Mouse (Mus musculus) midbrain, embryonic 11.5 days (tissue): Measurements from ENCODE around the gene Abca6. TPM values are rescaled to one million over a fixed set of nuclear protein-coding genes. Genes with fewer than 3 reads are reported as not detected.

Experiments
- ATAC-seq: fragments of 200-750 bp; cut with Nextera tagmentation; 2 replicates; pipeline ENCODE4 v1.8.0; 2017; ENCODE audit warnings: moderate TSS enrichment, moderate library complexity; ENCODE audit not compliant: low FRiP score
- DNase-seq: peaks from one replicate; pipeline ENCODE4 v3.0.0; 2015; ENCODE audit warnings: low spot score; ENCODE audit errors: missing footprints
- H3K27ac ChIP-seq: fragments of 300-500 bp; sonication (generic); 2 replicates; pipeline ENCODE4 v1.5.1; 2014; ENCODE audit warnings: low read depth, low read length
- H3K27me3 ChIP-seq: fragments of 300-500 bp; sonication (generic); 2 replicates; pipeline ENCODE4 v1.6.1; 2014; ENCODE audit warnings: mild to moderate bottlenecking, low read length, moderate library complexity, mixed read lengths; ENCODE audit not compliant: control insufficient read depth, insufficient read depth
- H3K36me3 ChIP-seq: fragments of 300-500 bp; sonication (generic); 2 replicates; pipeline ENCODE4 v1.6.1; 2014; ENCODE audit warnings: mild to moderate bottlenecking, low read length, moderate library complexity, mixed read lengths; ENCODE audit not compliant: control insufficient read depth, insufficient read depth
- H3K4me1 ChIP-seq: fragments of 300-500 bp; sonication (generic); 2 replicates; pipeline ENCODE4 v1.6.1; 2014; ENCODE audit warnings: low read length; ENCODE audit not compliant: control insufficient read depth, insufficient read depth
- H3K4me2 ChIP-seq: fragments of 300-500 bp; sonication (generic); 2 replicates; pipeline ENCODE4 v1.6.1; 2014; ENCODE audit warnings: mild to moderate bottlenecking, moderate library complexity
- H3K4me3 ChIP-seq: fragments of 300-500 bp; sonication (generic); 2 replicates; pipeline ENCODE4 v1.5.1; 2014; ENCODE audit warnings: low read depth, low read length
- H3K9ac ChIP-seq: fragments of 300-500 bp; sonication (generic); 2 replicates; pipeline ENCODE4 v1.6.1; 2014; ENCODE audit warnings: low read length
- H3K9me3 ChIP-seq: fragments of 300-500 bp; sonication (generic); 2 replicates; pipeline ENCODE4 v1.6.1; 2016; ENCODE audit warnings: low read length; ENCODE audit not compliant: control insufficient read depth
- WGBS: fragments of 180-500 bp; shearing (Covaris S2); extraction: QIAGEN DNeasy Blood & Tissue Kit; methylation state at CpG from one replicate; pipeline ENCODE4 v1.1.7; 2014; 5-methylcytosine and 5-hydroxymethylcytosine counted together
- polyA plus RNA-seq: library from polyadenylated mRNA; unstranded; fragments of >200 nt; fragmentation: Nextera tagmentation; extraction: Ambion mirVana; gene quantifications from 2 replicates; pipeline ENCODE4 v1.2.1, GENCODE M21; 2014

The Abca6 gene
- polyA plus RNA-seq, 1 experiment from 2014 or later, result 0.04 TPM

DNA sequence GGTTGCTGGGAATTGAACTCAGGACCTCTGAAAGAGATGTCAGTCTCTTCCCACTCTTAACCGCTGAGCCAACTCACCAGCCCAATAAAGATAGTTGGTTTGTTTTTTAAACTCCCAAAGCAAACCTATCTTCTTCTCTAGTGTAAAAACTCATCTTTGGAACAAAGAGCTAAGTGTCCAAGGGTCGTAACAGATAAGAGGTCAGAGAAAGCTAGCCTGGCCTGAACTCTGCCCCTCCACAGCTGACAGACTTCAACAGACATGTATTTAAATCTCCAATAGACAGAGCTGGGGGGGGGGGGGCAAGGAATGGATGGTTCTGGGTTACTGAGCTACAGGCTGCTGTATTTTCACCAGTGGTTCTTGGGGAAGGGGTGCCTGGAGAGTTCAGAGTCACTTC lies 14.1 kb downstream of the Abca6 start:
- Histone ChIP-seq H3K27me3 (no peaks in the 10 kb centered on the region), H3K9me3 (no peaks in the 10 kb centered on the region), H3K4me2 (no peak overlapping the region), H3K4me3 (no peak overlapping the region), H3K4me1 (no peaks in the 10 kb centered on the region), H3K9ac (no peak overlapping the region), H3K27ac (no peak overlapping the region), H3K36me3 (no peaks in the 10 kb centered on the region)
- 86% methylated on average over 2 of the region's 2 CpGs for WGBS
- ATAC-seq (no peak), DNase-seq (no peak)

DNA sequence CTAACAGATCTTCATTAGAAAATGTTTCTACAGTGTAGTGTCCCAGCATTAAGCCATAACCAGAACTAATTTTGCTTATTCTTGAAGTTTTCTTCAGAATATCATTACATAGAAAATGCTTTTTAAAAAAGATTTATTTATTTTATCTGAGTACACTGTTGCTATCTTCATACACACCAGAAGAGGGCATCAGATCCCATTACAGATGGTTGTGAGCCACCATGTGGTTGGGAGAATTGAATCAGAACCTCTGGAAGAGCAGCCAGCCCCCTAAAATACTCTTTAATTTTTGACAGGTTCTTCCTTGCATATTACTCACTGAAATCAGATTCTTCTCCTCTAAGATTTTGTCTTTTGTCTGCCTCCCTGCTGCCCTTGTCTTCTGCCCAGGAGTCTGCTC lies 18.6 kb downstream of the Abca6 start:
- Histone ChIP-seq H3K9me3 (no peaks in the 10 kb centered on the region), H3K9ac (no peak overlapping the region), H3K4me1 (no peaks in the 10 kb centered on the region), H3K27me3 (no peaks in the 10 kb centered on the region), H3K4me2 (no peak overlapping the region), H3K36me3 (no peaks in the 10 kb centered on the region), H3K27ac (no peak overlapping the region), H3K4me3 (no peak overlapping the region)
- ATAC-seq (no peak), DNase-seq (no peak)

- Histone ChIP-seq H3K9ac (no peak overlapping the region), H3K4me3 (no peak overlapping the region)
Observed at GRCm38 (mm10) chr11:110217118-110217517, 34.5 kb downstream of the Abca6 start.

DNA sequence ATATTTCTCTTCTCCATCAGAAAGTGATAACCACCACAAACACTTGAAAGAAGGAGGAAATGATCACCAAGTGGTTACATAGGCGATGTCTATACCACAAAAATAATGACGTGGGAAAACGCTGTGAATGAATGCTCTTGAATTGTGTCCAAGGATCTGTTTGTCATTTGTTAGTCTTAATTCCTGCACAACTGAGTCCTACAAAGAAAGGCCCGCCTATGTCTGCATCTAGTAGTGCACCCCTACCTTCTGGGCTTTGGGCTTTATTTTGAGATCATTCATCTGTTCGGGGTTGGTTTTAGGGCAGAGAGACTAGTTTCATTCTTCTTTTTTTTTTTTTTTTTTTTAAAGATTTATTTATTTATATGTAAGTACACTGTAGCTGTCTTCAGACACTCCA lies 47.6 kb downstream of the Abca6 start:
- H3K27ac ChIP-seq, result no peak overlapping the region
- WGBS, result 90% methylated on average over 5 of the region's 5 CpGs
- DNase-seq (no peak), ATAC-seq (no peak)
- H3K9me3 ChIP-seq, result no peaks in the 10 kb centered on the region
- no peak overlapping the region for H3K4me3 ChIP-seq
- H3K4me2 ChIP-seq, result no peak overlapping the region
- H3K27me3 ChIP-seq, result no peaks in the 10 kb centered on the region
- no peak overlapping the region for H3K9ac ChIP-seq
- H3K36me3 ChIP-seq, result no peaks in the 10 kb centered on the region
- no peaks in the 10 kb centered on the region for H3K4me1 ChIP-seq

More at GRCm38 (mm10) chr11:110217118-110217517, 34.5 kb downstream of the Abca6 start:
- H3K4me2 ChIP-seq, result no peak overlapping the region
- no peak overlapping the region for H3K27ac ChIP-seq
- ATAC-seq (no peak), DNase-seq (no peak)
- no peaks in the 10 kb centered on the region for H3K9me3 ChIP-seq
- no peaks in the 10 kb centered on the region for H3K27me3 ChIP-seq
- H3K36me3 ChIP-seq, result no peaks in the 10 kb centered on the region
- H3K4me1 ChIP-seq, result no peaks in the 10 kb centered on the region

GRCm38 (mm10) chr11:110198882-110199281 lies 52.7 kb downstream of the Abca6 start:
- H3K4me2 ChIP-seq, result no peak overlapping the region
- H3K27ac ChIP-seq, result no peak overlapping the region
- H3K27me3 ChIP-seq, result no peaks in the 10 kb centered on the region
- no peaks in the 10 kb centered on the region for H3K4me1 ChIP-seq
- 85% methylated on average over 3 of the region's 3 CpGs for WGBS
- H3K4me3 ChIP-seq, result no peak overlapping the region
- ATAC-seq (no peak), DNase-seq (no peak)
- no peak overlapping the region for H3K9ac ChIP-seq
- H3K9me3 ChIP-seq, result no peaks in the 10 kb centered on the region
- H3K36me3 ChIP-seq, result no peaks in the 10 kb centered on the region

DNA sequence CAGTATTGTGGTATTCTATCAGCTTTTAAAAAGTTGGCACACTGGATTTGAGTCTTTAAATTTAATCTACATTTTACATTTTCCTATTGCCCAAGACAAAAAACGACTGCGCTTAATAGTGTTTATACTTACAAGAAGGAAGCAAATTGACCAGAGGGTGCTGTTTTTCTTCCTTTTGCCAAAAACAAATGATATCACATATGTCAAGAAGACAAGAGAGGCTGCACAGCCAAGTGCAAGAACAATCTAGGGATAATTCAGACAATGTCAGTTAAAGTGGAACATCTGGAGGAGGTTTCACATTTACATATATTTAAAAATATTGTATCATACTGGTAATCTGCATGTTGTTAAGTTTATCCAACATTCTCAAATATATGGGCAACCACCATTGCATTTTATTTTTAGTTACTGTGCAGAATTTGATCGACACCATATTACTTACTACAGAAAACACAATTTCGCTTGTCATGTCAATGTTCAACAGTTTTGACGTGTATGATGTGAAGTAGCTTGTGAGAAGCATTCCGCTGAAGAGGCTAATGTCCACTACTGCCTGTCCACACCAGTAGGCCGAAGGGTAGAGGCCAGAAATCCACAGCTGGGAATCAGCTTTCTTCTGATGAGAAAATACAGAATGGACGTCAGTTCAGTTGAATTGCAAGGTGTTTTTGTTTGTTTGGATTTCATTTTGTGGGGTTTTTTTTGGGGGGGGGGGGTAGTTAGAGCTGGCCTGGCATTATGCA lies 54.8 kb downstream of the Abca6 start:
- Histone ChIP-seq H3K4me1 (no peaks in the 10 kb centered on the region), H3K36me3 (no peaks in the 10 kb centered on the region), H3K9me3 (no peaks in the 10 kb centered on the region), H3K4me3 (no peak overlapping the region), H3K27me3 (no peaks in the 10 kb centered on the region), H3K27ac (no peak overlapping the region), H3K4me2 (no peak overlapping the region), H3K9ac (no peak overlapping the region)
- DNase-seq, result no peak
- 86% methylated on average over 8 of the region's 8 CpGs for WGBS
- no peak for ATAC-seq

DNA sequence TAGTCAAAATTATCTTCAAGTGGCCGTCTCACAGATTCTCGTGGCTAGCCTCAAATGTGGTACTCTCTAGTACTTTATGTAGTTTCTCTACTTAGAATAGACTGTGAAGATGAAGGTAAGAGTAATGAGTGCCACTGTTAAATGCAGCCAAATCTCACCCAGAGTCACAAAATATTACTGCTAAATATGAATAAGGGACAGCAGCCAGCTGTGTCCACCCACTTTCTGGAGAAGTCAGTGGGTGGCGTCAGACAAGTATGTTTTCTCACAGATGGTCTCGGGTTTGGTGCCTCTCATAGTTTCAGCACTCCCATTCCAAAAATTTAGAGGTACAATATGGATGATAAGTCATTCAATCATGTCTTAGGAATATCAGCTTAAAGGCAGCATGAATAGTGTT lies 56.3 kb downstream of the Abca6 start:
- DNase-seq, result no peak
- Histone ChIP-seq H3K27ac (no peak overlapping the region), H3K36me3 (no peaks in the 10 kb centered on the region), H3K4me1 (no peaks in the 10 kb centered on the region), H3K4me3 (no peak overlapping the region), H3K27me3 (no peaks in the 10 kb centered on the region), H3K4me2 (no peak overlapping the region), H3K9ac (no peak overlapping the region), H3K9me3 (no peaks in the 10 kb centered on the region)
- WGBS, result 90% methylated on average over 4 of the region's 4 CpGs
- no peak for ATAC-seq

DNA sequence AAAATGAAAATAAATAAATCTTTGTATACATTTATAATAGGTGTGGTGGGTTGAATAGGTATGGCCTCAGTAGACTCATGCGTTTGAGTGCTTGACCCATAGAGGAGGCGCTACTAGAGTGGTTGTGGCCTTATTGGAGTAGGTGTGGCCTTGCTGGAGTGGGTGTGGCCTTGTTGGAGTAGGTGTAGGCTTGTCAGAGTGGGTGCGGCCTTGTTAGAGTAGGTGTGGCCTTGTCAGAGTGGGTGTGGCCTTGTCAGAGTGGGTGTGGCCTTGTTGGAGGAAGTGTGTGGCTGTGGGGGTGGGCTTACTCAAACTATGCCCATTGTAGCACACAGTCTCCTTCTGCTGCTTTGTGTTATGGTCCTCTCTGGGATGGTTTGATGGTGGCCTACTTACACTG lies 80.4 kb downstream of the Abca6 start:
- no peaks in the 10 kb centered on the region for H3K27me3 ChIP-seq
- no peaks in the 10 kb centered on the region for H3K36me3 ChIP-seq
- WGBS, result 95% methylated on average over 3 of the region's 3 CpGs
- DNase-seq, result no peak
- H3K9me3 ChIP-seq, result no peaks in the 10 kb centered on the region
- no peak overlapping the region for H3K4me2 ChIP-seq
- H3K9ac ChIP-seq, result no peak overlapping the region
- no peaks in the 10 kb centered on the region for H3K4me1 ChIP-seq
- H3K27ac ChIP-seq, result no peak overlapping the region
- H3K4me3 ChIP-seq, result no peak overlapping the region
- ATAC-seq, result peak; percentile 27; the same call in 1 of the 2 replicates

DNA sequence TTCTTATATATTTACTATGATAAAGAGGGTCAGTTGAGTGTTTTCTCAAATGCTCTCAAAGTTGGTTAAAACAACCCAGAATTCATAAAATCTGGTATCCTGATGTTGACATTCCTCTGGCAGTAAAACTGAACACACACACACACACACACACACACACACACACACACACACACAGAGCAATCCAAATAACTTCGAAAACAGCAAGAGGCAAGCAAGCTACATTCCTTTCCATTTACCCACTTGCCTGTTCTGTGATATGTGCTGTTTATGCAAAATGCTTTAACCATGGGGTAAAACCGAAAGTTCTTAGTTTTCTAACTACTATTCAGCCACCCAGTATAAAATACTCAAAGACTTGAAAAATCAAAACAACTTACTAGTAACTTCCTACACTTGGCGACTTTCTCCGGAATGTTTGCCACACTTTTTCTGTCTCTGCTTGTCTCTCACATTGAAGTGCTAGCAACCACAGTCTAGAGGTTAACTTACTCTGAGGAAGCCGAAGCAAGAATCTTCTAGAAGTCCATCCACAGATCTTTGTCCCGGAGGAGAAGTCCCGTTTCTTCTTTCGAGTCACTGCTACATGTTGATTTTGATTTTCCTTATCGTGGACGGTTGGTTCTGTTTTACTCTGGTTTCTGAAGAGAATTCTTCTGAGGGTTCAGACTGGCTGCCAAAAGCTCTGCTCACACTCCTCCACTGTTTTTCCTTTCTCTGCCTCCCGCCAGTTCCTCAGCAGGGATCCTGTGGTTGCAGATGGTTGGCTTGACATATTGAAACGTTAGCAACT lies 83.9 kb downstream of the Abca6 start, which contains the start of gene Abca9:
Gene Abca9, minus strand, starts transcription at position 738 of the 793 bp plus-strand sequence.
- H3K4me1 ChIP-seq, result no peaks in the 10 kb centered on the region
- ATAC-seq, result no peak
- H3K36me3 ChIP-seq, result no peaks in the 10 kb centered on the region
- WGBS, result 55% methylated on average over 12 of the region's 12 CpGs
- H3K27ac ChIP-seq, result no peak within 1 kb of the TSS
- no peaks in the 10 kb centered on the region for H3K9me3 ChIP-seq
- peak; percentile 83 for DNase-seq
- no peak within 1 kb of the TSS for H3K4me3 ChIP-seq
- H3K4me2 ChIP-seq, result no peak within 1 kb of the TSS
- H3K27me3 ChIP-seq, result no peaks in the 10 kb centered on the region
- H3K9ac ChIP-seq, result no peak within 1 kb of the TSS
